Mouse (Mus musculus): ENCODE measurements at regions not wholly inside any gene's neighbourhood (a gene's known extent, or its start where the extent isn't known, plus 50 kb on each side); places are given as distances from the start of the nearest gene placed in this dataset.

GRCm38 (mm10) chr5:103374162-103374561, 50.8 kb upstream of the Ptpn13 start:
- DNase-seq (ENCODE audit: low spot score), result no peak

GRCm38 (mm10) chr5:103373089-103373488, 51.9 kb upstream of the Ptpn13 start:
- DNase-seq (ENCODE audit: low spot score), result no peak

GRCm38 (mm10) chr5:103370456-103370855, 54.5 kb upstream of the Ptpn13 start:
- DNase-seq (ENCODE audit: low spot score), result no peak

GRCm38 (mm10) chr5:103368993-103369392, 56.0 kb upstream of the Ptpn13 start:
- DNase-seq (ENCODE audit: low spot score), result no peak

- DNase-seq (ENCODE audit: low spot score), result no peak
These were observed 57.8 kb upstream of the Ptpn13 start for GRCm38 (mm10) chr5:103367201-103367671.

GRCm38 (mm10) chr5:103365700-103366448, 59.1 kb upstream of the Ptpn13 start:
- no peak for DNase-seq (ENCODE audit: low spot score)

GRCm38 (mm10) chr5:103364791-103365699, 59.9 kb upstream of the Ptpn13 start:
- no peak for DNase-seq (ENCODE audit: low spot score)

- DNase-seq (ENCODE audit: low spot score), result no peak
These were observed 64.2 kb upstream of the Ptpn13 start for GRCm38 (mm10) chr5:103360775-103361247.

GRCm38 (mm10) chr5:103360360-103360759, 64.6 kb upstream of the Ptpn13 start:
- DNase-seq (ENCODE audit: low spot score), result no peak

- DNase-seq (ENCODE audit: low spot score), result no peak
These were observed 67.4 kb upstream of the Ptpn13 start for GRCm38 (mm10) chr5:103357558-103357957.

- DNase-seq (ENCODE audit: low spot score), result no peak
These were observed 68.5 kb upstream of the Ptpn13 start for GRCm38 (mm10) chr5:103356500-103356899.

GRCm38 (mm10) chr5:103355372-103356300, 69.4 kb upstream of the Ptpn13 start:
- no peak for DNase-seq (ENCODE audit: low spot score)

GRCm38 (mm10) chr5:103343869-103344268, 81.1 kb upstream of the Ptpn13 start:
- no peak for DNase-seq (ENCODE audit: low spot score)

- no peak for DNase-seq (ENCODE audit: low spot score)
These were observed 83.5 kb upstream of the Ptpn13 start for GRCm38 (mm10) chr5:103341456-103341855.

GRCm38 (mm10) chr5:103340626-103341025, 84.4 kb upstream of the Ptpn13 start:
- no peak for DNase-seq (ENCODE audit: low spot score)

GRCm38 (mm10) chr5:103336689-103337490, 88.1 kb upstream of the Ptpn13 start:
- DNase-seq (ENCODE audit: low spot score), result no peak

GRCm38 (mm10) chr5:103335916-103336688, 88.9 kb upstream of the Ptpn13 start:
- no peak for DNase-seq (ENCODE audit: low spot score)

- DNase-seq (ENCODE audit: low spot score), result no peak
These were observed 98.6 kb upstream of the Ptpn13 start for GRCm38 (mm10) chr5:103326412-103326811.

- no peak for DNase-seq (ENCODE audit: low spot score)
These were observed 104.7 kb upstream of the Ptpn13 start for GRCm38 (mm10) chr5:103320341-103320740.
